Mouse (Mus musculus) heart, embryonic 10.5 days (tissue): ENCODE results near the gene Abcf1. TPM values are rescaled to one million over a fixed set of nuclear protein-coding genes. Genes with fewer than 3 reads are reported as not detected.
A peak's percentile ranks its signal among the peaks of the same experiment; 100 is the strongest.

ENCODE experiments used
- DNase-seq: peaks from one replicate; pipeline ENCODE4 v3.0.0-alpha.2; 2017; ENCODE audit warnings: low spot score
- H3K27ac ChIP-seq: fragments of 300-500 bp; sonication (generic); 2 replicates; pipeline ENCODE4 v1.5.1; 2016; ENCODE audit warnings: mild to moderate bottlenecking
- H3K27me3 ChIP-seq: fragments of 300-500 bp; sonication (generic); 2 replicates; pipeline ENCODE4 v1.6.1; 2016; ENCODE audit warnings: mild to moderate bottlenecking; ENCODE audit not compliant: poor library complexity, insufficient read depth, severe bottlenecking
- H3K36me3 ChIP-seq: fragments of 300-500 bp; sonication (generic); 2 replicates; pipeline ENCODE4 v1.6.1; 2016; ENCODE audit warnings: mild to moderate bottlenecking, moderate library complexity
- H3K4me1 ChIP-seq: fragments of 300-500 bp; sonication (generic); 2 replicates; pipeline ENCODE4 v1.6.1; 2016; ENCODE audit warnings: mild to moderate bottlenecking
- H3K4me3 ChIP-seq: fragments of 300-500 bp; sonication (generic); 2 replicates; pipeline ENCODE4 v1.5.1; 2016; ENCODE audit warnings: mild to moderate bottlenecking, moderate library complexity
- H3K9me3 ChIP-seq: fragments of 300-500 bp; sonication (generic); 2 replicates; pipeline ENCODE4 v1.6.1; 2016; ENCODE audit warnings: mild to moderate bottlenecking, moderate library complexity
- WGBS: fragments of 180-500 bp; shearing (Covaris S2); methylation state at CpG from one replicate; pipeline ENCODE4 v1.1.7; 2016; 5-methylcytosine and 5-hydroxymethylcytosine counted together
- polyA plus RNA-seq: library from polyadenylated mRNA; unstranded; fragments of >200 nt; fragmentation: Nextera tagmentation; extraction: Ambion mirVana; gene quantifications from 2 replicates; pipeline ENCODE4 v1.2.1, GENCODE M21; 2016

The Abcf1 gene
- polyA plus RNA-seq, 1 experiment from 2014 or later: 81.8 TPM

DNA sequence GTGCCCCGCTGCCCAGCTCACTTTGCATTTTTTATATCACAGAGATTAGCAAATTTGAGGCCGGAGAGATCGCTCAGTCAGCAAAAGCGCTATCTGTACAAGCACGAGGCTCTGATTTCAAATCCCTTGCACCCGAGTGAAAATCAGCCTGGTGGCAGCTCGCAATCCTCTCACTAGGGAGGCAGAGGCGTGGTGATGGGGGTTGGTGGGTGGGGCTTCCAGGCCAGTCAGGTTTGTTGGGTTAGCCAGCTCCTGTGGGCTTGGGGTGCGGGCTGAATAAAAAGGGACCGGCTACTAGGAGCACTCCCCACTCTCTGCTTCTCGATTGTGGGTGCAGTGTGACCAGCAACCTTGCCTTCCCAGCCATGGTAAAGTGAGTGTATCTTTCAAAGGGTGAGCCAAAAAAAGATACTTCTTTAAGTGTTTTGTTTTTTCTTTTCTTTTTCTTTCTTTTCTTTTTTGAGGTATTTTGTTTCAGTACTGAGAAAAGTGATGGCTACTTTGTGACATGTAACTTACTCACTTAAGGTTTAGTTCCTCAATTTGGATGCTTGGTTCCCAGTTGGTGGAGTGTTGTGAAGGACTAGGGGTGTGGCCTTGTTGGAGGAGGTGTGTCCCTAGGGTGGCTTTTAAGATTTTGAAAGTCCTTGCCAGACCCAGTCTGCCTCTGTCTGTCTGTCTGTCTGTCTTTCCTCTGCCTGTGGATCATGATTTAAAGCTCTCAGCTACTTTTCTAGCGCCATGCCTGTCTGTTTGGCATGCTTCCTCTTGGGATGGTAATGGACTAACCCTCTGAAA, 28.4 kb upstream of the Abcf1 start:
- peaks cover 14% of the 10 kb centered on the region for H3K4me1 ChIP-seq
- no peak overlapping the region for H3K4me3 ChIP-seq
- H3K27me3 ChIP-seq: no peaks in the 10 kb centered on the region
- H3K9me3 ChIP-seq: no peaks in the 10 kb centered on the region
- no peaks in the 10 kb centered on the region for H3K36me3 ChIP-seq
- WGBS: 59% methylated on average over 12 of the region's 12 CpGs
- no peak for DNase-seq
- H3K27ac ChIP-seq: no peak overlapping the region

- no peak overlapping the region for H3K4me3 ChIP-seq
- H3K36me3 ChIP-seq: no peaks in the 10 kb centered on the region
- WGBS: 5% methylated on average over 11 of the region's 11 CpGs
- peaks cover 15% of the 10 kb centered on the region for H3K4me1 ChIP-seq
- H3K27ac ChIP-seq: no peak overlapping the region
- no peaks in the 10 kb centered on the region for H3K27me3 ChIP-seq
- H3K9me3 ChIP-seq: no peaks in the 10 kb centered on the region
- peak; percentile 96 for DNase-seq
Observed at GRCm38 (mm10) chr17:35996949-35997348, 27.4 kb upstream of the Abcf1 start.

- H3K4me1 ChIP-seq: peaks cover 19% of the 10 kb centered on the region
- no peak for DNase-seq
- H3K36me3 ChIP-seq: 0 out of 2 replicates have a peak, but pooled peaks cover 2% of the 10 kb centered on the region
- H3K4me3 ChIP-seq: peak overlapping the region; percentile 70
- peak overlapping the region; percentile 68 for H3K27ac ChIP-seq
- no peaks in the 10 kb centered on the region for H3K27me3 ChIP-seq
- H3K9me3 ChIP-seq: no peaks in the 10 kb centered on the region
- WGBS: 4% methylated on average over 14 of the region's 14 CpGs
Observed at GRCm38 (mm10) chr17:35994879-35995240, 25.3 kb upstream of the Abcf1 start.

GRCm38 (mm10) chr17:35994175-35994878, 24.8 kb upstream of the Abcf1 start:
- H3K9me3 ChIP-seq: no peaks in the 10 kb centered on the region
- no peaks in the 10 kb centered on the region for H3K27me3 ChIP-seq
- 5% methylated on average over 31 of the region's 31 CpGs for WGBS
- DNase-seq: peak; percentile 93
- H3K4me3 ChIP-seq: peak overlapping the region; percentile 70
- peaks cover 7% of the 10 kb centered on the region for H3K36me3 ChIP-seq
- peaks cover 19% of the 10 kb centered on the region for H3K4me1 ChIP-seq
- H3K27ac ChIP-seq: peak overlapping the region; percentile 68

DNA sequence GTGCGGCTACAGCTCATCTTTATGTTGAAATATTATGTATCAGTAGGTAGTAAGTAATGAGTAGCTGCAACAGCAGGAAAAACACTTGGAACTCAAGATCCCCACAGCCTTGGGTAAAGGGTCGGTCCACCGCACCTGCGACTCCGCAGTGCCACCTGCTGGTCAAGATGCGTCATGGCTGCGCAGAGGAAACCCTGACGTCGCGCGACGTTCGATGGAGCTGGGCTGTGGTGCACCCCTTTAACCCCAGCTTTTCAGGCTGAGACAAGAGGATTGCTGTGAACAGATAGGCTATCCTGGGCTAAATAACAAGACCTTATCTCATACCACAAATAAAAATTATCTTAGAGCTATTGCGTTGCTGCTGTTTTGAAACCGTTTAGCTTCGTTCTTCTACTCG, 24.1 kb upstream of the Abcf1 start:
- Histone ChIP-seq H3K9me3 (no peaks in the 10 kb centered on the region), H3K4me1 (peaks cover 19% of the 10 kb centered on the region), H3K27ac (no peak overlapping the region), H3K36me3 (peaks cover 13% of the 10 kb centered on the region), H3K27me3 (no peaks in the 10 kb centered on the region), H3K4me3 (peak overlapping the region; percentile 70)
- WGBS: 6% methylated on average over 17 of the region's 17 CpGs
- DNase-seq: peak; percentile 93

GRCm38 (mm10) chr17:35991781-35992180, 22.2 kb upstream of the Abcf1 start:
- Histone ChIP-seq H3K36me3 (peaks cover 32% of the 10 kb centered on the region), H3K27me3 (no peaks in the 10 kb centered on the region), H3K4me3 (no peak overlapping the region), H3K27ac (no peak overlapping the region), H3K9me3 (no peaks in the 10 kb centered on the region), H3K4me1 (peaks cover 11% of the 10 kb centered on the region)
- WGBS: 39% methylated on average over 10 of the region's 10 CpGs
- no peak for DNase-seq

- no peaks in the 10 kb centered on the region for H3K9me3 ChIP-seq
- no peak overlapping the region for H3K27ac ChIP-seq
- DNase-seq: no peak
- no peak overlapping the region for H3K4me3 ChIP-seq
- no peaks in the 10 kb centered on the region for H3K27me3 ChIP-seq
- peaks cover 52% of the 10 kb centered on the region for H3K36me3 ChIP-seq
- 88% methylated on average over 9 of the region's 9 CpGs for WGBS
- peaks cover 22% of the 10 kb centered on the region for H3K4me1 ChIP-seq
Observed at GRCm38 (mm10) chr17:35981776-35982175, 12.2 kb upstream of the Abcf1 start.

- 0% methylated on average over 29 of the region's 29 CpGs for WGBS
- DNase-seq: no peak
- Histone ChIP-seq H3K36me3 (peaks cover 48% of the 10 kb centered on the region), H3K4me3 (peak overlapping the region; percentile 87), H3K9me3 (no peaks in the 10 kb centered on the region), H3K27ac (peak overlapping the region; percentile 91), H3K4me1 (peaks cover 22% of the 10 kb centered on the region), H3K27me3 (no peaks in the 10 kb centered on the region)
Observed at GRCm38 (mm10) chr17:35980363-35980754, 10.8 kb upstream of the Abcf1 start.

GRCm38 (mm10) chr17:35979401-35980362, 10.1 kb upstream of the Abcf1 start, which contains the start of the genes Gnl1 and Prr3:
Gnl1 (plus strand) TSS chr17:35979851.
Prr3 (minus strand) TSS chr17:35980236.
- under 1% methylated on average over 104 of the region's 109 CpGs for WGBS
- H3K36me3 ChIP-seq: peaks cover 45% of the 10 kb centered on the region

GRCm38 (mm10) chr17:35978811-35979400, 9.3 kb upstream of the Abcf1 start:
- Histone ChIP-seq H3K27ac (peak overlapping the region; percentile 91), H3K4me1 (peaks cover 22% of the 10 kb centered on the region), H3K27me3 (no peaks in the 10 kb centered on the region), H3K9me3 (no peaks in the 10 kb centered on the region), H3K4me3 (peak overlapping the region; percentile 87), H3K36me3 (peaks cover 47% of the 10 kb centered on the region)
- 1% methylated on average over 41 of the region's 41 CpGs for WGBS
- peak; percentile 94 for DNase-seq

More at GRCm38 (mm10) chr17:35979401-35980362, 10.1 kb upstream of the Abcf1 start, which contains the start of the genes Gnl1 and Prr3:
- peak; percentile 97 for DNase-seq
- peak within 1 kb of the TSS; percentile 91 for H3K27ac ChIP-seq
- peak within 1 kb of the TSS; percentile 87 for H3K4me3 ChIP-seq
- H3K9me3 ChIP-seq: no peaks in the 10 kb centered on the region
- peaks cover 22% of the 10 kb centered on the region for H3K4me1 ChIP-seq
- no peaks in the 10 kb centered on the region for H3K27me3 ChIP-seq

GRCm38 (mm10) chr17:35972131-35972530, 2.6 kb upstream of the Abcf1 start:
- Histone ChIP-seq H3K4me3 (no peak overlapping the region), H3K36me3 (peaks cover 41% of the 10 kb centered on the region), H3K9me3 (no peaks in the 10 kb centered on the region), H3K27me3 (no peaks in the 10 kb centered on the region), H3K27ac (no peak overlapping the region), H3K4me1 (peaks cover 16% of the 10 kb centered on the region)
- WGBS: 65% methylated on average over 1 of the region's 1 CpGs
- no peak for DNase-seq

DNA sequence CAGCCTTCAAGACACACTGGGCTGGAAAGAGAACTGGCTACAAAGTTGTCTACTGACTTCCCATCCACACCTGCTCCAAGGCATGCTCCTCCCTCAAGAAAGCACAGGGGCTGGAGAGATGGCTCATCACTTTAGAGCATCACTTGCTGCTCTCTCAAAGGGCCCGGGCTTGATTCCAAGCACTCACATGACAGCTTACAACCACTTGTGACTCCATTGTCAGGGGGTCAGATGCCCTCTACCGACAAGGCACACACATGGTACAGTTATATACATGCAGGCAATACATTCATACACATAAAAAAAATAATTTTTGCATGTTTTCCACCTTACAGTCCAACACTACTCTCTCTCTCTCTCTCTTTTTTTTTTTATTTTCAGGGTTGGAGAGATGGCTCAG, 1.9 kb downstream of the Abcf1 start:
- Histone ChIP-seq H3K27ac (no peak overlapping the region), H3K4me3 (no peak overlapping the region), H3K9me3 (no peaks in the 10 kb centered on the region), H3K36me3 (peaks cover 44% of the 10 kb centered on the region), H3K27me3 (no peaks in the 10 kb centered on the region), H3K4me1 (peaks cover 16% of the 10 kb centered on the region)
- WGBS: 89% methylated on average over 2 of the region's 2 CpGs
- DNase-seq: no peak
